Mouse (Mus musculus) kidney, adult 2 months (tissue): ENCODE measurements at regions not wholly inside any gene's neighbourhood (a gene's known extent, or its start where the extent isn't known, plus 50 kb on each side); places are given as distances from the start of the nearest gene placed in this dataset.

Source experiments
- CTCF ChIP-seq: fragments of 200-500 bp; conservative IDR thresholded peaks from 2 replicates; pipeline ENCODE4 v1.5.1; 2011; ENCODE audit warnings: low read depth, mild to moderate bottlenecking, control low read depth, low read length, moderate library complexity, mixed read lengths; ENCODE audit not compliant: insufficient read depth, insufficient read length
- POLR2A ChIP-seq: fragments of 200-500 bp; IDR thresholded peaks from one replicate; pipeline ENCODE4 v1.6.1; 2011; ENCODE audit warnings: low read depth, low read length, control low read depth

GRCm38 (mm10) chr8:104034286-104034685 lies 67.1 kb upstream of the Cdh5 start:
- no peak for TF ChIP-seq CTCF
- no peak for TF ChIP-seq POLR2A
